Mouse (Mus musculus) hematopoietic stem cell, adult 5-6 weeks (primary cell): ENCODE results near the gene Gm9844. TPM values are rescaled to one million over a fixed set of nuclear protein-coding genes. Genes with fewer than 3 reads are reported as not detected.

Source experiments
- total RNA-seq: library from RNA; stranded (forward); fragments of 172-1452, 232-1000 nt; gene quantifications from 2 replicates; pipeline ENCODE4 v1.2.3, GENCODE M21; 2017

Gm9844 gene
- total RNA-seq, 1 experiment from 2014 or later = 12.6 TPM

Other genes with a start within 250 kb of the Gm9844 start
- gene Lypd3, start 225.7 kb upstream of the Gm9844 start, total RNA-seq = not detected in 2 replicates
- not detected in 2 replicates for gene Tex101, start 185.5 kb upstream of the Gm9844 start, total RNA-seq
- not detected in 2 replicates for gene BC049730, start 153.0 kb upstream of the Gm9844 start, total RNA-seq
- not detected in 2 replicates for gene Gm4763, start 135.3 kb upstream of the Gm9844 start, total RNA-seq
- gene Cd177, start 101.9 kb upstream of the Gm9844 start, total RNA-seq = 31.5 and 105 TPM in 2 replicates
- 1.1 and 15.1 TPM in 2 replicates for gene Ceacam10, start 85.0 kb upstream of the Gm9844 start, total RNA-seq
- gene Lypd4, start 7.7 kb downstream of the Gm9844 start, total RNA-seq = not detected in 2 replicates
- gene Dmrtc2, start 7.8 kb downstream of the Gm9844 start, total RNA-seq = not detected in 2 replicates
- 672 and 1,863 TPM in 2 replicates for gene Rps19, start 22.2 kb downstream of the Gm9844 start, total RNA-seq
- 0.44 TPM in 1 of 2 replicates, not detected in the other for gene Cd79a, start 35.2 kb downstream of the Gm9844 start, total RNA-seq
- 55.2 and 97.4 TPM in 2 replicates for gene Arhgef1, start 40.7 kb downstream of the Gm9844 start, total RNA-seq
- gene Gm4881, start 82.3 kb downstream of the Gm9844 start, total RNA-seq = not detected in 2 replicates
- 77.1 and 120 TPM in 2 replicates for gene Rabac1, start 110.5 kb downstream of the Gm9844 start, total RNA-seq
- gene Atp1a3, start 143.7 kb downstream of the Gm9844 start, total RNA-seq = 7.7 and 9.9 TPM in 2 replicates
- 11.4 and 36.2 TPM in 2 replicates for gene Grik5, start 210.1 kb downstream of the Gm9844 start, total RNA-seq
- gene Zfp574, start 210.4 kb downstream of the Gm9844 start, total RNA-seq = 6.3 and 6.6 TPM in 2 replicates